27 mouse cellular contexts compared by ENCODE assay signal in the genomic region with DNA sequence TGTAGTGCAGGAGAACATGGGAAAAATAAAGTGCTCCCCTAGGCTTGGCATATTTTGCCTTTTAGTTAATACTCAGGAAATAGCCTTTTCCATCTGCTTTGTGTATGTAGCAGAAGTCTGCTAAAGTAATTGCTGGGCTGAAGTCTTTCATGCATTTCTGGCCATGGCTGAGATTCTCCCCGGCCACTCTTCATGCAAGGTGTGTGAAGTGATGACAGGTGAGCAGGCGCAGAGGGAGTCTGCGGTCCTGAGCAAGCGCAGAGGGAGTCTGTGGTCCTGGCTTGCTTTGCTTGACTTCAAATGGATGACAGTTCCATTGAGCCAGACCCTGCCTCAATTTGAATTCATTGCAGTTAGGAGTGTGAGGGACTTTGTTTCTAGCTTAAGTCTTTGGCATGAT.
A peak's percentile ranks its signal among the peaks of the same experiment; 100 is the strongest.
DNase-seq lines count a peak whose midpoint lies in the region; ATAC-seq lines count a peak whose summit lies in the region.
"Had no signal": no experiment of that assay in that cellular context is flagged by ENCODE, and none has a peak within 500 bp of the region (broad histone marks: within the 10 kb centered on the region; RNA-seq: fewer than 3 reads in every experiment).

No protein-coding gene starts in this region.

- H3K27me3 ChIP-seq in limb, embryonic 10.5 days (ENCODE audit: low read depth, poor library complexity, severe bottlenecking), result peaks cover 15% of the 10 kb centered on the region; the same call in 1 of the 2 replicates
- peaks cover 4% of the 10 kb centered on the region; the same call in 1 of the 2 replicates for H3K27me3 ChIP-seq in limb, embryonic 13.5 days
- peaks cover 23% of the 10 kb centered on the region; the same call in 1 of the 2 replicates for H3K27me3 ChIP-seq in kidney, embryonic 16.5 days (ENCODE audit: insufficient read depth, low read length)
- no peaks in the 10 kb centered on the region for H3K27me3 ChIP-seq in hindbrain, embryonic 16.5 days (replicated peaks; ENCODE audit: control insufficient read depth, insufficient read depth, low read length)
- H3K27me3 ChIP-seq: CH12.LX; hindbrain, embryonic 13.5 days; Patski had no signal

- H3K4me3 ChIP-seq in limb, embryonic 10.5 days, result no peak overlapping the region
- no peak overlapping the region for H3K4me3 ChIP-seq in limb, embryonic 13.5 days
- H3K4me3 ChIP-seq in kidney, embryonic 16.5 days (ENCODE audit: low read length), result no peak overlapping the region
- no peak overlapping the region for H3K4me3 ChIP-seq in hindbrain, embryonic 16.5 days (ENCODE audit: low read length)
- H3K4me3 ChIP-seq: embryonic facial prominence, embryonic 15.5 days; heart, embryonic 12.5 days; heart, embryonic 15.5 days; hindbrain, embryonic 10.5 days; hindbrain, embryonic 13.5 days had no signal

- peaks cover 40% of the 10 kb centered on the region for H3K4me1 ChIP-seq in limb, embryonic 10.5 days
- H3K4me1 ChIP-seq in limb, embryonic 13.5 days, result peaks cover 19% of the 10 kb centered on the region
- no peaks in the 10 kb centered on the region for H3K4me1 ChIP-seq in kidney, embryonic 16.5 days (ENCODE audit: insufficient read depth, low read length)
- H3K4me1 ChIP-seq in hindbrain, embryonic 16.5 days (ENCODE audit: control insufficient read depth, insufficient read depth, low read depth, low read length), result no peaks in the 10 kb centered on the region
- H3K4me1 ChIP-seq: heart, embryonic 15.5 days had no signal

- WGBS in limb, embryonic 10.5 days, result 65% methylated on average over 4 of the region's 4 CpGs
- WGBS in limb, embryonic 13.5 days, result 48% methylated on average over 4 of the region's 4 CpGs
- WGBS in kidney, embryonic 16.5 days, result 85% methylated on average over 4 of the region's 4 CpGs
- WGBS in hindbrain, embryonic 16.5 days, result 89% methylated on average over 4 of the region's 4 CpGs

- ATAC-seq in limb, embryonic 13.5 days (ENCODE audit: low FRiP score, low read depth), result 0 out of 2 replicates have a peak, but pooled peaks have one; percentile 15
- no peak for ATAC-seq in kidney, embryonic 16.5 days (ENCODE audit: low FRiP score, low TSS enrichment)
- ATAC-seq in hindbrain, embryonic 16.5 days, result no peak
- ATAC-seq: forebrain, embryonic 14.5 days; forebrain, postnatal 0 days; Patski had no signal

- no peak overlapping the region for H3K9ac ChIP-seq in limb, embryonic 13.5 days
- H3K9ac ChIP-seq in kidney, embryonic 16.5 days (replicated peaks; ENCODE audit: low read length), result no peak overlapping the region
- H3K9ac ChIP-seq in hindbrain, embryonic 16.5 days (ENCODE audit: low read depth, low read length), result no peak overlapping the region
- H3K9ac ChIP-seq: embryonic facial prominence, embryonic 15.5 days; forebrain, postnatal 0 days; heart, embryonic 12.5 days; heart, embryonic 15.5 days; hindbrain, embryonic 13.5 days had no signal

- no peak overlapping the region for H3K27ac ChIP-seq in limb, embryonic 10.5 days
- H3K27ac ChIP-seq in limb, embryonic 13.5 days, result no peak overlapping the region
- no peak overlapping the region for H3K27ac ChIP-seq in kidney, embryonic 16.5 days (ENCODE audit: low read length)
- H3K27ac ChIP-seq in hindbrain, embryonic 16.5 days (ENCODE audit: low read depth, low read length), result no peak overlapping the region
- H3K27ac ChIP-seq: embryonic facial prominence, embryonic 15.5 days; heart, embryonic 15.5 days; hindbrain, embryonic 10.5 days; hindbrain, embryonic 13.5 days had no signal

- no peaks in the 10 kb centered on the region for H3K9me3 ChIP-seq in limb, embryonic 10.5 days (replicated peaks)
- H3K9me3 ChIP-seq in limb, embryonic 13.5 days, result no peaks in the 10 kb centered on the region
- H3K9me3 ChIP-seq in kidney, embryonic 16.5 days (ENCODE audit: low read length), result no peaks in the 10 kb centered on the region
- H3K9me3 ChIP-seq in hindbrain, embryonic 16.5 days (ENCODE audit: control insufficient read depth, low read length), result no peaks in the 10 kb centered on the region
- H3K9me3 ChIP-seq: embryonic facial prominence, embryonic 15.5 days; G1E; heart, embryonic 12.5 days; heart, embryonic 15.5 days; hindbrain, embryonic 10.5 days; hindbrain, embryonic 13.5 days had no signal

- H3K36me3 ChIP-seq in limb, embryonic 10.5 days, result no peaks in the 10 kb centered on the region
- no peaks in the 10 kb centered on the region for H3K36me3 ChIP-seq in limb, embryonic 13.5 days
- H3K36me3 ChIP-seq in kidney, embryonic 16.5 days (ENCODE audit: insufficient read depth, low read length), result no peaks in the 10 kb centered on the region
- no peaks in the 10 kb centered on the region for H3K36me3 ChIP-seq in hindbrain, embryonic 16.5 days (ENCODE audit: control insufficient read depth, insufficient read depth, low read length)
- H3K36me3 ChIP-seq: embryonic facial prominence, embryonic 15.5 days; G1E; heart, embryonic 12.5 days; heart, embryonic 15.5 days; hindbrain, embryonic 10.5 days; hindbrain, embryonic 13.5 days had no signal

- no peak overlapping the region for H3K4me2 ChIP-seq in limb, embryonic 13.5 days (replicated peaks)
- no peak overlapping the region for H3K4me2 ChIP-seq in kidney, embryonic 16.5 days (replicated peaks; ENCODE audit: low read depth, low read length)
- no peak overlapping the region for H3K4me2 ChIP-seq in hindbrain, embryonic 16.5 days (ENCODE audit: low read length)
- H3K4me2 ChIP-seq: embryonic facial prominence, embryonic 15.5 days; heart, embryonic 12.5 days; heart, embryonic 15.5 days; hindbrain, embryonic 13.5 days had no signal

- DNase-seq in embryo, embryonic 11.5 days (ENCODE audit: low read depth, low spot score), result peak; percentile 19
- DNase-seq in embryo, embryonic 10 days (ENCODE audit: low spot score), result no peak
- DNase-seq in limb, embryonic 10.5 days (ENCODE audit: low spot score), result peak; percentile 55
- no peak for DNase-seq in liver
- DNase-seq: adrenal gland, postnatal 10 days; adrenal gland, postnatal 36 days; B cell, adult 2 months; cerebellum, adult 18-20 months; cerebellum, adult 9-11 months; cerebellum, postnatal 25 days; forebrain, postnatal 0 days; gastrocnemius, postnatal 25 days; heart, adult 18-20 months; heart, postnatal 10 days; heart, postnatal 36 days had no signal

Comparison
In these comparisons a context has a peak if more than half of its experiments do, and no peak if none do; other contexts are left out.
1. DNase-seq: peak in embryo, embryonic 11.5 days (single experiment) and limb, embryonic 10.5 days (single experiment); none in embryo, embryonic 10 days (single experiment) and liver (single experiment).